Mouse (Mus musculus) megakaryocyte-erythroid progenitor cell, adult 5 weeks (primary cell): ENCODE measurements around the gene Cox6b1. TPM values are rescaled to one million over a fixed set of nuclear protein-coding genes. Genes with fewer than 3 reads are reported as not detected.

Experiments used
- polyA plus RNA-seq: library from polyadenylated mRNA; stranded (reverse); fragments of >175 nt; gene quantifications from 2 replicates; pipeline ENCODE4 v1.2.3, GENCODE M21; 2012

The Cox6b1 gene
- 70.6 and 81.6 TPM in 2 replicates for polyA plus RNA-seq

DNA sequence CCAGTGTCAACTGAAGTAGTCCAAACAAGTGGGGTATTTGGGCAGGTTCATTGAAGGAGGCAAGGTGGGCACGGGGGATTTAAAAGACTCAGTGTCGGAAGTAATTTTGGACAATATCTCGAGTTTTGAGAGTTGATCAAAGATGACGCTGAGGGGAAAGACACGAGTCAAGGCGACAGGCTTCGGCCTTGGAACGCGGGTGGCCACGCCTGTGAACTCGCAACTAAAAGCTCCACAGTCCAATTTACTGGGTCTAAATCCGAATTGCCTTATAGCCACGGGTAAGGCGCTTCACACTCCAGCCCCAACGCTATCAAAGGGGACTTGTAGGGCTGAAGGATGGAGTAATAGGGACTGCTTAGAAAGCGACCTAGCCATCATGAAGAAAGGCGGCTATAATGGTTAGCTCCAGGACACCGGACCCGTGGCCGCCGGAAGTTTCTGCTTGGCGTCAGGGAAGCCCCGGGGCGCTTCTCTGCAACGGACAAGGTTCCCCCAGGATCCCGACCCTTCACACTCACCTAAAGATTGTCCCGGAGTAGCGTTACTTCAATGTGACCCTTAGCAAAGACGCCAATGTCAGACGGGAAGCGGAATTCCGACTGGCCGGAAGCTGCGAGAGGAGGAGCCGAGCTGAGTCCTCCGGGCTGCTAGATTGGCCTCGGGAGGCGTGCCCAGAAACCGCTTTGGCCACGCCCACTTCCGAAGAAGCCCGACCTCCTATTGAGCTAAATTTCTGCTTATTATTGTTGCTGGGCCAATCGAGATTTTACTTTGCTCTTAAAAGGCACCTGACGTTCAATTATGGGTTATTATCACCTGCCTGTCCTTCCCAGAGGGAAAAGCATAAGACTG, at the start of gene Cox6b1:
Gene Cox6b1, minus strand, starts transcription at position 622 of the 855 bp plus-strand sequence.

DNA sequence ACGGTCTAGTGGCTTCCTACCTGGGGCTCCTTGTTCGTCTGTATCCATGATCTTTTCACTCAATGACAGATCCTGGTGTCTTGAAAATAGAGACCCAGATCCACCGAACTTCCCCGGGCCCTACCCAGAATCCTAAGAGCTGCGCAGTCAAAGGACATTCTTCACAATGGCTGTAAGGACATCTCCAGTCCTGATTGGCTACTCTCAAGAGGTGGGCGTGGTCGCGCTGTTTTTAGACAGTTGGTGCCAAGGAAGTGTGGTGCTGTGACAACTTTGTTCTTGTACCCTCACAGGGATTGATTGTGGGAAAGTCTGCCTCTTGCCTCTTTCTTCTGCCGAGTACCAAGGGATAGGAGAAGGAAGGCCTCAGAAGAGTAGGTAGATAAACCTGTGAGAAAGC, 45.5 kb upstream of the Cox6b1 start, which contains the start of gene Pmis2:
Gene Pmis2, minus strand, starts transcription at position 126 of the 400 bp plus-strand sequence.

DNA sequence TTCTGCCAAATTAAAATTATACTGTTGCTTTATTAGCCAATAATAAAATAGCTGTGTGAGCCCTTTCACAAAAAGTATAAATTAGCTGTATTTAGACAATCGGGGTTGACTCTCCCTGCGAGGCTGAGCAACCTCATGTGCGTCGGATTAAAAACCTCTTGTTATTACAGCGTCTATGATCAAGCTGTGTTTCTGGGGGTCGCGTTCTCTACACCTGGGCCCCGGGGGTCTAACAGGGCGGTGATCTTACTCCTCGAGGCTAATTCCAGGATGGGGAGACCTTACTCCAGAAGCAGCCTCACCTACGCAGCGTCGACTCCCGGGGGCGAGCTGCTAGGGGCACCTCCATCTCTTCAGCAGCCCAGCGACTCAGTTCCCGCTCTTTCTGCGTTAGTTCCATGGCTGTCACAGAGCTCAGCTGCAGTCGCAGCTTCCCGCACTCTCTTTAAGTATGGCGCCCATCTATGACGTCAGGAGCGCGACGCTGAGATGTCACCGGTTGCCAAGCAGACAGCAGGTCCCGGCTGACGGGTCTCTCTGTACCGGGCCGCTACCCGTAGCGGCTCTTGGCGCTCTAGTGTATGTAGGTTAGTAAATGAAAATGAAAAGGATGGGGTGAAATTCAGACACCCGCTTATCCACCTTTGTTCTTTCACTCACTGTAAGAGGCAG, 38.7 kb upstream of the Cox6b1 start, which contains the start of gene Haus5:
Gene Haus5, minus strand, starts transcription at position 466 of the 672 bp plus-strand sequence.

DNA sequence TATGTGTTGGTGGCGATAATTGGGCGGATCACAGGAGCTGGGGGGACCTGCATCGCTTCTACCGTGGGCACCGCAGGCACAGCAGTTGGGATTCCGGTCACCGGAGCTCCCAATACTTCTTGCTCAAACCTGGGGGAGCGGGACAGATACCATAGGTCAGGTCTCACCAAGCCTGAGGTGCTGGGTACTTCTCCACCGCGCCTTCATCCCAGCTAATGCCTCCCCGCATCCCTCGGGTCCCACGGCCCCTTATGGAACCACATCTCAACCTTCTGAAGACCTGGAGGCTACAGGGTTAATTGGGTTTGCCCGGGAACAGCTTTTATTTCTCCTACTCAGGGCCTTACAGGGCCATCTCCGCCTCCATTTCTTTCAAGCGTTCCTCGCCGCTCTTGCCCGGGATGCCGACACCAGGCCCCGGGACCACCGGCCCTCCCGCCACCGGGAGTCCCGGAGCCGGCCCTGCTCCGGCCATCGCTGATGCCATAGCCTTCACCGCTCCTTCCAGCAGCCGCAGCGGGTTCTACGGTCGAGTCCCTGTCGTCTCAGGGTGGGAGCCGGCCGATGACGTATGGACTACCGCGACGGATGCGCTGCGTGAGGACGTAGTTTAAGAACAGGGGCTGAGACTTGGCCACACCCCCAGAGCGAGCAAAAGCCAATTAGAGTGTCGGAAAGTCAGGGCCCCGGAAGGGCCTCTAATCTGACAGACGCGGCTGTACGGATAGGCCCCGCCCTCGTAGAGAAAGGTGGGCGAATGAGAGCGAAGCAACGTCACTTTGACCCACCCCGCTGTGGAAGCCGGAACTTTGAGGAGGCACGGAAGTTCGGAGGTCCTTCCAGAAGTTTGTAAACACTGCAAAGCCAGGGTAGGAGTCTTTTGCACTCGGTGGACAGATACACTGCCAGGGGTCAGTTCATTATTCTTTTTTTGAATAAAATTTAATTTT, 23.9 kb upstream of the Cox6b1 start, which contains the start of gene Rbm42:
Gene Rbm42, minus strand, starts transcription at position 727 of the 950 bp plus-strand sequence.

GRCm38 (mm10) chr7:30635752-30636151, 9.8 kb upstream of the Cox6b1 start, which contains the start of gene Etv2:
Gene Etv2, minus strand, starts transcription at chr7:30635852.

GRCm38 (mm10) chr7:30612654-30613402, 13.1 kb downstream of the Cox6b1 start, which contains the start of gene Upk1a:
Gene Upk1a, minus strand, starts transcription at chr7:30612847.

DNA sequence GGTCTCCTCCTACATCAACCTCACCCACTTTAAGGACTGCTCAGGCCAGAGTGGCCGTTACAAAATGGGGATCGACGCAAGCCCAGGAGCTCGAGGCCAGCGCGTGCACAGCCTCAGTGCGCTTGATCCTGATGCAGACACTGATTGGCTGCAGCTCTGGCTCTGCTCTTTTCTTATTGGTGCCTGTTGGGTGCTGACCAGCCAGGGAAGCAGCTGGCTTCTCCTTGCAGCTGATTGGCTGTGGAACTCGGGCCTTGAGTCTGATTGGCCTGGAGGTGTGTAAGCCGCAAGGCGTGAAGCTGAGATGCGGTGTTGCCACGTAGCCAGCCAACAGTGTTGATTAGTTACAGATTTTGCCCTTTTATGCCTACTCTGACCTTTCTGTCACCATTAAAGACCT, 27.2 kb downstream of the Cox6b1 start, which contains the start of gene Zbtb32:
Gene Zbtb32, minus strand, starts transcription at position 124 of the 400 bp plus-strand sequence.

DNA sequence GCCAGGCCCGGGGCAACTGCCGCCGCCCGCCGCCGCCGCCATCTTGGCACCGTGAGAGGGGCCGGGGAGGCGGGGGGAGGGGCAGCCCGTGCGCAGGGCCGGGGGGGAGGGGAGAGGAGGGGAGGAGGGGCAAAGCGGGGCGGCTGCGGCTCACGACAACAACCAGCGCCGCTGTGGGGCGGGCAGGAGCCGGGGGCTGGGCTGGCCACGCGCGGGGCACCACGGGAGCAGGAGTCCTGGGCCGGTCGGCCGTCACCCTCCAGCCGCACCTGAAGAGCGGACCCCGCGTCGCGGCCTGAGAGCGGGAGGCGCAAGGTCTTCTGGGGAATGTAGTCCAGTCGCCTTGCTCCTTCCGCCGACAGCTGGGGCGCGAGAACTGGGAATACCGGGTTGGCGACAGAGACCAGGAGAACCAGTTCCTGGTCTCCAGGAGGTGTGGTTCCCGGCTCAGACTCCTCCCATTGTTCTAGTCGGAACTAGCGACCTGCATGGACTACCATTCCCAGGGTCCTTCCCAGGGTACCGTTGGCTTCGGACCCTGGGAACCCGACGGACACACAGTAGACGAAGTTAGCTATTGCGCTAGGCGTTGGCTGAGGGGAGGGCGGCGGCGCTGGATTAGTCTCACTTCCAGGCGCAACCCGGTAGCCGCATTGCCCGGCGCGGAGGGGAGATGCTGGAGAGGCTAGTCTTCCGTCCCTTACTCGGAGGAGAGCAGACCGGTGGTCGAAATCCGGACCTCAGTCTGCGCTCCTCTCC, 37.1 kb downstream of the Cox6b1 start, which contains the start of gene Kmt2b:
Gene Kmt2b, minus strand, starts transcription at position 51 of the 759 bp plus-strand sequence.

Other genes with a start within 250 kb of the Cox6b1 start
- 186 and 336 TPM in 2 replicates for gene Tyrobp, start 212.4 kb downstream of the Cox6b1 start, polyA plus RNA-seq
- gene Hcst, start 206.3 kb downstream of the Cox6b1 start, polyA plus RNA-seq = 6.4 and 7.2 TPM in 2 replicates
- gene Nfkbid, start 204.4 kb downstream of the Cox6b1 start, polyA plus RNA-seq = 103 and 112 TPM in 2 replicates
- gene Aplp1, start 180.6 kb downstream of the Cox6b1 start, polyA plus RNA-seq = 0.08 and 0.15 TPM in 2 replicates
- gene Kirrel2, start 168.5 kb downstream of the Cox6b1 start, polyA plus RNA-seq = 0.05 and 0.13 TPM in 2 replicates
- gene Nphs1, start 167.8 kb downstream of the Cox6b1 start, polyA plus RNA-seq = not detected in 2 replicates
- gene Prodh2, start 132.5 kb downstream of the Cox6b1 start, polyA plus RNA-seq = not detected in 2 replicates
- gene Arhgap33, start 91.1 kb downstream of the Cox6b1 start, polyA plus RNA-seq = 74.2 and 104 TPM in 2 replicates
- 6.5 and 7.0 TPM in 2 replicates for gene Hspb6, start 74.0 kb downstream of the Cox6b1 start, polyA plus RNA-seq
- gene Proser3, start 73.9 kb downstream of the Cox6b1 start, polyA plus RNA-seq = 20.5 and 24.2 TPM in 2 replicates
- gene Lin37, start 66.3 kb downstream of the Cox6b1 start, polyA plus RNA-seq = 64.1 and 77.3 TPM in 2 replicates
- 86.2 and 92.8 TPM in 2 replicates for gene U2af1l4, start 62.9 kb downstream of the Cox6b1 start, polyA plus RNA-seq
- 3.0 and 6.0 TPM in 2 replicates for gene Gm49396, start 62.8 kb downstream of the Cox6b1 start, polyA plus RNA-seq
- 48.5 and 51.9 TPM in 2 replicates for gene Psenen, start 62.5 kb downstream of the Cox6b1 start, polyA plus RNA-seq
- 8.8 and 9.3 TPM in 2 replicates for gene Igflr1, start 60.7 kb downstream of the Cox6b1 start, polyA plus RNA-seq
- gene Kmt2b, start 37.4 kb downstream of the Cox6b1 start, polyA plus RNA-seq = 80.2 and 109 TPM in 2 replicates
- gene Zbtb32, start 27.2 kb downstream of the Cox6b1 start, polyA plus RNA-seq = 0.64 TPM in 1 of 2 replicates, not detected in the other
- gene Upk1a, start 13.3 kb downstream of the Cox6b1 start, polyA plus RNA-seq = 0.46 and 0.82 TPM in 2 replicates
- 0.23 and 0.25 TPM in 2 replicates for gene Etv2, start 9.7 kb upstream of the Cox6b1 start, polyA plus RNA-seq
- 287 and 309 TPM in 2 replicates for gene Rbm42, start 24.2 kb upstream of the Cox6b1 start, polyA plus RNA-seq
- gene Haus5, start 38.8 kb upstream of the Cox6b1 start, polyA plus RNA-seq = 39.5 and 49.7 TPM in 2 replicates
- not detected in 2 replicates for gene Pmis2, start 45.5 kb upstream of the Cox6b1 start, polyA plus RNA-seq
- gene 2200002J24Rik, start 72.8 kb upstream of the Cox6b1 start, polyA plus RNA-seq = not detected in 2 replicates
- 0.93 and 1.6 TPM in 2 replicates for gene Atp4a, start 86.1 kb upstream of the Cox6b1 start, polyA plus RNA-seq
- 48.5 and 64.1 TPM in 2 replicates for gene Tmem147, start 103.4 kb upstream of the Cox6b1 start, polyA plus RNA-seq
- not detected in 2 replicates for gene Gapdhs, start 117.5 kb upstream of the Cox6b1 start, polyA plus RNA-seq
- 1.7 and 3.2 TPM in 2 replicates for gene Sbsn, start 125.3 kb upstream of the Cox6b1 start, polyA plus RNA-seq
- 2.0 and 6.7 TPM in 2 replicates for gene Dmkn, start 137.6 kb upstream of the Cox6b1 start, polyA plus RNA-seq
- gene Krtdap, start 161.7 kb upstream of the Cox6b1 start, polyA plus RNA-seq = not detected in 2 replicates
- gene Ffar2, start 197.6 kb upstream of the Cox6b1 start, polyA plus RNA-seq = 11.4 and 19.2 TPM in 2 replicates
- not detected in 2 replicates for gene Ffar3, start 230.0 kb upstream of the Cox6b1 start, polyA plus RNA-seq
- 0.10 and 0.13 TPM in 2 replicates for gene Ffar1, start 235.4 kb upstream of the Cox6b1 start, polyA plus RNA-seq